Mouse (Mus musculus): ENCODE results near the gene Sash1. TPM values are rescaled to one million over a fixed set of nuclear protein-coding genes. Genes with fewer than 3 reads are reported as not detected.
A peak's percentile ranks its signal among the peaks of the same experiment; 100 is the strongest.
"Not testable (repeated sequence)": the region's sequence is repeated elsewhere in the genome, so short reads cannot be mapped to it uniquely, and the experiment has no call there.

Gene Sash1
- total RNA-seq, 2 experiments from 2014 or later, result 88.3 to 90.1 TPM

- DNase-seq (ENCODE audit: low spot score in 2 of 2), result no peak
Observed at GRCm38 (mm10) chr10:8761656-8762055, 124.2 kb downstream of the Sash1 start.

- DNase-seq (ENCODE audit: low spot score in 2 of 2), result peak in 1 of 2 experiments; percentile 42
Observed at GRCm38 (mm10) chr10:8760598-8760997, 125.3 kb downstream of the Sash1 start.

DNA sequence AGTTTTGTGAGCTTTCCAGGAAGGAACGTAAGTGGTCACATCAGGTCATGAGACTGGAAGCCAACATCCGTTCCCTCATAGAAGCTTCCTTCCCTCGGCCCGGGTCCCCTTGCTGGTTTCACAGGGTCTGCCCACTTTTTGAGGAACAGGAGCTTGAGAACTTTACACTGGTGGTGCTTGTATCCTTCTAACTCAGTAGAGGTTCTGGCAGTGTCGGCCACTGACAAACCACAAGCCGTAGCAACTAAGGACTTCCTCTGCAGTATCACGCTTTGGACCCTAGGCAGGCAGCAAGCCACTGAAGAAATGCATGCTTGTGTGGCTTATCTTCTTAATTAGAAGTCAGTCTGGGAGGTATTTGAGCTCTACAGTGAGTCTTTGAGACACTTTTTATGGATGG lies 126.6 kb downstream of the Sash1 start:
- DNase-seq (ENCODE audit: low spot score in 2 of 2), result no peak

- DNase-seq (ENCODE audit: low spot score in 2 of 2), result no peak
Observed at GRCm38 (mm10) chr10:8757429-8757931, 128.4 kb downstream of the Sash1 start.

- no peak for DNase-seq (ENCODE audit: low spot score in 2 of 2)
Observed at GRCm38 (mm10) chr10:8756604-8757354, 129.1 kb downstream of the Sash1 start.

- no peak for DNase-seq (ENCODE audit: low spot score in 2 of 2)
Observed at GRCm38 (mm10) chr10:8753377-8753776, 132.5 kb downstream of the Sash1 start.

GRCm38 (mm10) chr10:8752436-8752835 lies 133.4 kb downstream of the Sash1 start:
- DNase-seq (ENCODE audit: low spot score in 2 of 2), result peak in 1 of 2 experiments; percentile 71

- DNase-seq (ENCODE audit: low spot score in 2 of 2), result peak in 1 of 2 experiments; percentile 76
Observed at GRCm38 (mm10) chr10:8749537-8749936, 136.3 kb downstream of the Sash1 start.

DNA sequence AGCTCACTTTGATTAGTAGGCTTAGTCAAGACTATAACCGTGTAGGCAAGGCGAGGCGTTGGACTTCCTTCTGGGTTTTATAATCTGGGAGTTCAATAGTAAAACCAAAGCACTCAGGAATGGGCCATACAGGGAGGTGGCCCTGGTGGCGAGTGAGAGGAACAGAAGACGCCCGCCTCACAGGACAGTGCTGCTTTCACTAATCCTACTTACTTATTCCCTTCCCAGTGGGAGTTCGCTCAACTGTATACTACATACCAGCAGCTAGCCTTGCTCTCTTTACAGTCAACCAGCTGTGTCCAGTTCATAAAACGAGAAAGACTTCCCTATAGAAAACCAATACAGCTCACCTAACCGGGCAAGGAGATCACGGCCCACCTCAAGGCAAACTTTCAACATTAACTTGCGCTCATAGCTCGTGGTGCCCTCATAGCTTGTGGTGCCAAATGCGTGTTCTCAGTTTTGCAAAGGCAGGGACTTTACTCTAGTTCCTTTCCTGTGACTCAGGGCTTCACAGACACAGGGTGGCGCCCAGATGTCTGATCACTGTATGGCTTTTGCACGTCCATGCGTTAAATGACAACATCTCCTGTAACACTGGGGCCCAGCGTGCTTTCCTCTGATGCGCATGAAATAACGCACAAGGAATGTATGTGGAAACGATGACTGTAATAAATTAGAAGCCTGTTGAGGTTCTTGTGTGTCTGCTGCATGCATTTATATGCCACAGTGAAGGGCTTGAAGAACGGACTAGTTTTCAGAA lies 138.2 kb downstream of the Sash1 start:
- DNase-seq (ENCODE audit: low spot score in 2 of 2), result no peak

DNA sequence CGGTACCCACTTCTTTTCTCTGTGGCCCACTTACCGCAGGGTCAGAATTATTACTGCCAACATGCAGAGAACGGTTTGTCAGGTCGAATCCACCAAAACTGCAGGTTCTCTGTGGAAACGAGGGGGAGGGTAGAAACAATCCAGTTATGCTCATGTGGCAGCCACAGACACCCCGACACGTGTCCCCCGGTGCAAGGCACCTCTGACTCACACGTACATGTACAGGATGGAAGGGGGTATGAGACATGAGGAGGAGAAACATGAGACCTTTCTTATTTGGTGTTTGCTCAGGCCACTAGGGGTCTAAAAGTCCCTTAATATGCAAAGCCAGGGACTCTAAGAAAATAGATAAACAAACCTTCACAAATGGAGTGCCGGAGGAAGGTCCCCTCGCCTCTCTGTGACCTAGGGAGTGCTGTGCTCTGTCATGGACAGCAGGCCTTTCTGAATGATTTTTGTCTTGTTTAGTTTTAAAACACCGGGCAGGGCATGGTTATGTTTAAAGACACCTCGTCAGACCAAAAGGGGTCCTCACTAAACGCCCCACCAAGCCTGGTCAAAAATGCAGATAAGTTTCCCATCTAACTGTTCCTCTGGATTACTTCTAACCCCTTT lies 139.7 kb downstream of the Sash1 start:
- no peak for DNase-seq (ENCODE audit: low spot score in 2 of 2)

DNA sequence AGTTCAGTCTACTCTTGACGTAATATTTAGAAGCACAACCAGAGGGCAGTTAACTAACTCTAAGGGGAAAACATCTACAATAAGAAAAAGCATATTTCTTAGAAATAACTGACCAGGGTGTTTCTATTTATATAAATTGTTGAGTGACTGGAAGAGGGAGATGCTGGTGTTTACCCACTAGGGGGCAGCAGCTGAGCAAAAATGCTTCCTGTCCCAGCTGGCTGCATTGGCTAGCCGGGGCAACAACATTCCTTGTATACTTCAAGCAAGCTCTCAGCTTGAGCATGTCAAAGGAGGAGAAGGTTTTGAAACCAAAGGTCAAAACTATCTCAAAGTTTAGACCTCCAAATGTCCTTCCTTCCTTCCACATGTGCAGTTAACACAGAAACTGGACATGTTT lies 143.0 kb downstream of the Sash1 start:
- DNase-seq (ENCODE audit: low spot score in 2 of 2), result peak in 1 of 2 experiments; percentile 42

DNA sequence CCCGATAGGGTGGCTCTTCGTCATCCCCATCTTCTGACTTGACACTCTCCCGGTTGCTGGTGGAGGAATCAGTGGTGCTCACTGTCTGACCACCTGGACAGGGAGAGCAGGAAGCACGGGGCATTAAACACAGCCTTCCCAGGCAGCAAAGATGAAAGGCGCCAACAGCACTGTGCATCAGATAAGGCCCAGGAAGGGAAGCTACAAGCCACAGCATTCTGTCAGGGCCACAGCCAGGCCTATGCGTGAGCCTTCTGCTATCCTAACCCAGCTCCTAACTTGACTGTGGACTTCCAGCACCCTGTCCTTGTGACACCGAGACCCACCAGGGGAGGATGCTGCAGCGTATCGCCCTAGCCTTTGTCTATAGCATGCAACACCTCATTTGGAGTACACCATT lies 144.4 kb downstream of the Sash1 start:
- no peak for DNase-seq (ENCODE audit: low spot score in 2 of 2)

DNA sequence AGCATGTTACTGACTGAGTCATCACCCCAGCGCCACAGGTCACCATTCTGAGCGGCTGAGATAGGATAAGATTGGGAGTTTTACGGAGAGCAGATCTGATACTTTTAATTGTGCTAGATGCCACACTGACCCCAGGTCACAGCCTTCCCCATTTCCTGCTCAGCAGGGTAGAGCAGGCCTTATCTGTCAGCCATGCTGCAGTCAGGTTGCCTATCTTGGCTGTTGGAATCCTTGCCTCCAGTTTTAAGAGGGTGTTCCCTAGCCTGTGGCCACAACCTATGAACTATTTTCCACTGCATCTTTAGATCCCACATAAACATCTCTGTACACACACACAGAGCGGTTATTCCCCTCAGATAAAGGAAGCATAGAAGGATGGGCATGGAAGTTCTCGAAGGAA lies 145.1 kb downstream of the Sash1 start:
- no peak for DNase-seq (ENCODE audit: low spot score in 2 of 2)

DNA sequence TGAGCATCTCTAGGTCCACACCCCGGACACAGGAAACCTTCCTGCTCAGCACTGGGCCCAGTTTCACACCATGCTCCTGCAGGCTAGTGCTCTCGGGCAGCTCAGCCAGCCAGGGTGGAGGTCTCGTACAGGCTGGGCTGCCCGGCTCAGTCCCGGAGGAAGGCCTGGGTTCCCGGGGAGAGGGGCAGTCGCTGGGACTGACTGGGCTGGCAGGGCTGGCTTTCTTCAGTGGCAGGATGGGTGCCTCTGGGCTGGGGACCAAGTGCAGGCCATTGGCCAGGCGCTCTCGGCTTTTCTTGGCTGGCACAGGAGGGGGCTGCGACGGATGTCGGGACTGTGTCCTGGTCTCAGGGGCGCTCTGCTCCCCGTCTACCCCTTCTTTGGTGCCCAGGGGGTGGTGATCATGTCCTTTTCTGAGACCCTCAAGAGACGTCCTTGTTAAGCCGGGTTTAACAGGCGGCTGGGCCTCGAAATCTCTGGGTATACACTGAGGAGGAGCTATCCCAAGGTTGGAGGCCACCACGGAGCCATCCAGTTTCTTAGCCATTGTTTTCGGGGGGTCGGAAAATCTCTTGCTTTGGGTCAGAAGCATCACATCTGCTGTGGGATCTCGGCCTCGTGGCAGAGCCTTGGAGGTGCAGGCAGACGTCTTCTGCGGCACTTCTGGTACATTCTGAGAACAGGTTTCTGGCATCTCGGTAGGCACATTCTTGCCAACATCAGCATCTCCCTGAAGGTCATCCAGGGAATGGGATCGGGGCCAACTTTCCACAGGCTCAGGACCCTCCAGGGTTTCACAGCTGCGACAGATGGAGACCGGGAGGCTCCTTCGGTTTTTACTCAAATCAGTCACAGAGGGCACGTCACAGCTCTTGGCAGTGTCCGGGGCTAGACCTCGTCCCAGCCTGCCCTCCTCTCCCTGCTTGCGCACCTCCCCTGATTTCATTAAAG lies 156.2 kb downstream of the Sash1 start:
- DNase-seq (ENCODE audit: low spot score in 2 of 2), result peak in 1 of 2 experiments; percentile 31

DNA sequence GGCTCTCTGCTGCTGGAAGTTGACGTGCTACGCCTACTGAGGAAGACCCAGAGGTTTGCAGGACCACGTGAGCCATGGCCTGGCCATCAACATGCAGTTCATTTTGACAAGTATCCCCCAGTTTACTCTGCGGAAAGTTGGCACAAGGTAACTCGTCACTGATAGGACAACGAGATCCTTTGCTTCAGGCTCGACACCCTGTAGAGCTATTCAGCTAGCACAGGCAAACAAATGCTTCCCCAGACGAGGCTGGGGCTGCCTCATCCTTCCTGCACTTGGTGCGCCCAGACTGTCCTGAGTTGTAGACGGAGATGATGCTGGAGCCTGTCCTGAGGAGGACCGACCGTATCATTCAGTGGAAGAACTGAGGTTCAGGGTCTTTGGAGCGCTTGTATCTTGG lies 166.5 kb downstream of the Sash1 start:
- no peak for DNase-seq (ENCODE audit: low spot score in 2 of 2)

- no peak for DNase-seq (ENCODE audit: low spot score in 2 of 2)
Observed at GRCm38 (mm10) chr10:8718831-8719230, 167.0 kb downstream of the Sash1 start.

- no peak for DNase-seq (ENCODE audit: low spot score in 2 of 2)
Observed at GRCm38 (mm10) chr10:8717171-8717570, 168.7 kb downstream of the Sash1 start.

DNA sequence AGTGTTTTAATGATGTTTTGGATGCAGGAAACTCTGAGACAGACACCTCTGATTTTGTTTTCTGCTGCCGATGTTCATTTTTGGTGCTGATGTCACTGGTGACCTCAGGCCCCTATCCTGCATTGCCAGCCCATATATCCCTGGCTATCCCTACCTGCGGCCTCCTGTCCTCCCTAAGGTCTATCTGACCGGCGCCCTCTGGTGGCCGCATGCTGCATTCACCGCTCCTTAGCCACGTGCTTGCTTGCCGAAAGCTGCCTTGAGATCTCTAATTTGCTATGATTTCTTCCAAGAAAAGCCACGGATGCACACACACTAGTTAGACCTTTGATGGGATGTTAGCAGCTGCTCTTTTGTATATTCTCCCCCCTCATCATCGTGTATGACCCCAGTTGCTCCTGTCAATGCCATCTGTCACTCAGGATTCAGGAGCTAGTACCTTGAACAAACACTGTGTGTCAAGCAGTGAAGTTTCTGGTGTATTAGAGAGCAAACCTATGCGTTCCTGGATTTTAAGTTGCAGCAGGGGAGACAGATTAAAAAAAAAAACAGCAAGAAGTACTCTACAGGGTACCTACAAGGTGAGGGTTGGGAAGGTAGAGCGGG lies 170.1 kb downstream of the Sash1 start:
- DNase-seq (ENCODE audit: low spot score in 2 of 2), result peak; percentile 64 to 77

DNA sequence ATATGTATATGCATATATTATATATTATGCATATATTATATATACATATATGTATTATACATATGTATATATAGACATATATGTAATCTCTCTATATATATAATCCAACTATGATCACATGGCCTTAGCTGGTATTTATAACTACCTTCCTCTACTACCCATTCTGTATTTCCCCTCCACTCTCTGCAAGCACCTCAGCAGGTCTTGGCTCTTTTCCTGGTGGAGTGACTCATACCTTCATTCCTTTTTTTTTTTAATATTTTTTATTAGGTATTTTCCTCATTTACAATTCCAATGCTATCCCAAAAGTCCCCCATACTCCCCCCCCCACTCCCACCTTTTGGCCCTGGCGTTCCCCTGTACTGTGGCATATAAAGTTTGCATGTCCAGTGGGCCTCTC lies 189.2 kb downstream of the Sash1 start:
- DNase-seq (ENCODE audit: low spot score in 2 of 2), result not testable (repeated sequence)

- no peak for DNase-seq (ENCODE audit: low spot score in 2 of 2)
Observed at GRCm38 (mm10) chr10:8693996-8694500, 191.8 kb downstream of the Sash1 start.
